Mouse (Mus musculus): ENCODE data around the gene Gm16223. TPM values are rescaled to one million over a fixed set of nuclear protein-coding genes. Genes with fewer than 3 reads are reported as not detected.

Gene Gm16223
- polyA plus RNA-seq, 1 experiment from 2014 or later = not detected

- DNase-seq (no peak), ATAC-seq (no peak)
- Histone ChIP-seq H3K4me3 (ENCODE audit: low read depth, low read length) (no peak overlapping the region), H3K4me1 (ENCODE audit: insufficient read depth) (no peaks in the 10 kb centered on the region), H3K9ac (replicated peaks) (no peak overlapping the region), H3K9me3 (ENCODE audit: low read length) (no peaks in the 10 kb centered on the region), H3K36me3 (replicated peaks; ENCODE audit: insufficient read depth, low read length) (no peaks in the 10 kb centered on the region), H3K27ac (ENCODE audit: low read depth) (no peak overlapping the region), H3K27me3 (ENCODE audit: insufficient read depth, low read length) (no peaks in the 10 kb centered on the region), H3K4me2 (ENCODE audit: low read depth, low read length) (no peak overlapping the region)
- no peak for TF ChIP-seq EP300 (IDR thresholded peaks at IDR 0.05; ENCODE audit: low read depth)
- no peak for TF ChIP-seq CTCF (IDR thresholded peaks at IDR 0.05; ENCODE audit: low read depth)
- WGBS (ENCODE audit: insufficient replicate concordance) = 60% methylated on average over 2 of the region's 2 CpGs
These were observed 97.0 kb downstream of the Gm16223 start for GRCm38 (mm10) chr5:42164731-42165130.

- Histone ChIP-seq H3K9me3 (ENCODE audit: low read length) (no peaks in the 10 kb centered on the region), H3K9ac (replicated peaks) (no peak overlapping the region), H3K4me3 (ENCODE audit: low read depth, low read length) (no peak overlapping the region), H3K4me2 (ENCODE audit: low read depth, low read length) (no peak overlapping the region), H3K4me1 (ENCODE audit: insufficient read depth) (no peaks in the 10 kb centered on the region), H3K27me3 (ENCODE audit: insufficient read depth, low read length) (no peaks in the 10 kb centered on the region), H3K27ac (ENCODE audit: low read depth) (no peak overlapping the region), H3K36me3 (replicated peaks; ENCODE audit: insufficient read depth, low read length) (no peaks in the 10 kb centered on the region)
- ATAC-seq (no peak), DNase-seq (no peak)
- 43% methylated on average over 1 of the region's 1 CpGs for WGBS (ENCODE audit: insufficient replicate concordance)
- TF ChIP-seq EP300 (IDR thresholded peaks at IDR 0.05; ENCODE audit: low read depth) (no peak), CTCF (IDR thresholded peaks at IDR 0.05; ENCODE audit: low read depth) (no peak)
These were observed 98.6 kb downstream of the Gm16223 start for GRCm38 (mm10) chr5:42166311-42166710.

GRCm38 (mm10) chr5:42168071-42168470 lies 100.3 kb downstream of the Gm16223 start:
- Histone ChIP-seq H3K4me2 (ENCODE audit: low read depth, low read length) (no peak overlapping the region), H3K4me3 (ENCODE audit: low read depth, low read length) (no peak overlapping the region), H3K27ac (ENCODE audit: low read depth) (no peak overlapping the region), H3K36me3 (replicated peaks; ENCODE audit: insufficient read depth, low read length) (no peaks in the 10 kb centered on the region), H3K4me1 (ENCODE audit: insufficient read depth) (no peaks in the 10 kb centered on the region), H3K27me3 (ENCODE audit: insufficient read depth, low read length) (no peaks in the 10 kb centered on the region), H3K9ac (replicated peaks) (no peak overlapping the region), H3K9me3 (ENCODE audit: low read length) (no peaks in the 10 kb centered on the region)
- TF ChIP-seq EP300 (IDR thresholded peaks at IDR 0.05; ENCODE audit: low read depth) (no peak), CTCF (IDR thresholded peaks at IDR 0.05; ENCODE audit: low read depth) (no peak)
- WGBS (ENCODE audit: insufficient replicate concordance) = 79% methylated on average over 3 of the region's 3 CpGs
- ATAC-seq = no peak
- DNase-seq = no peak

- WGBS (ENCODE audit: insufficient replicate concordance) = 72% methylated on average over 5 of the region's 5 CpGs
- TF ChIP-seq CTCF (IDR thresholded peaks at IDR 0.05; ENCODE audit: low read depth) (no peak), EP300 (IDR thresholded peaks at IDR 0.05; ENCODE audit: low read depth) (no peak)
- H3K9ac ChIP-seq (replicated peaks) = no peak overlapping the region
- ATAC-seq (no peak), DNase-seq (no peak)
- H3K4me2 ChIP-seq (ENCODE audit: low read depth, low read length) = no peak overlapping the region
- no peaks in the 10 kb centered on the region for H3K27me3 ChIP-seq (ENCODE audit: insufficient read depth, low read length)
- no peak overlapping the region for H3K4me3 ChIP-seq (ENCODE audit: low read depth, low read length)
- no peak overlapping the region for H3K27ac ChIP-seq (ENCODE audit: low read depth)
- H3K9me3 ChIP-seq (ENCODE audit: low read length) = no peaks in the 10 kb centered on the region
- H3K36me3 ChIP-seq (replicated peaks; ENCODE audit: insufficient read depth, low read length) = no peaks in the 10 kb centered on the region
- H3K4me1 ChIP-seq (ENCODE audit: insufficient read depth) = no peaks in the 10 kb centered on the region
These were observed 101.0 kb downstream of the Gm16223 start for GRCm38 (mm10) chr5:42168785-42169184.

GRCm38 (mm10) chr5:42174109-42174508 lies 106.3 kb downstream of the Gm16223 start:
- no peak for TF ChIP-seq EP300 (IDR thresholded peaks at IDR 0.05; ENCODE audit: low read depth)
- no peak for TF ChIP-seq CTCF (IDR thresholded peaks at IDR 0.05; ENCODE audit: low read depth)
- no peak overlapping the region for H3K27ac ChIP-seq (ENCODE audit: low read depth)
- H3K4me3 ChIP-seq (ENCODE audit: low read depth, low read length) = no peak overlapping the region
- no peaks in the 10 kb centered on the region for H3K36me3 ChIP-seq (replicated peaks; ENCODE audit: insufficient read depth, low read length)
- ATAC-seq = no peak
- H3K9me3 ChIP-seq (ENCODE audit: low read length) = no peaks in the 10 kb centered on the region
- no peak overlapping the region for H3K9ac ChIP-seq (replicated peaks)
- no peaks in the 10 kb centered on the region for H3K4me1 ChIP-seq (ENCODE audit: insufficient read depth)
- no peak overlapping the region for H3K4me2 ChIP-seq (ENCODE audit: low read depth, low read length)
- 57% methylated on average over 2 of the region's 2 CpGs for WGBS (ENCODE audit: insufficient replicate concordance)
- no peak for DNase-seq
- no peaks in the 10 kb centered on the region for H3K27me3 ChIP-seq (ENCODE audit: insufficient read depth, low read length)

- H3K27ac ChIP-seq (ENCODE audit: low read depth) = no peak overlapping the region
- H3K27me3 ChIP-seq (ENCODE audit: insufficient read depth, low read length) = no peaks in the 10 kb centered on the region
- H3K9ac ChIP-seq (replicated peaks) = no peak overlapping the region
- TF ChIP-seq CTCF (IDR thresholded peaks at IDR 0.05; ENCODE audit: low read depth) = no peak
- no peak for TF ChIP-seq EP300 (IDR thresholded peaks at IDR 0.05; ENCODE audit: low read depth)
- no peaks in the 10 kb centered on the region for H3K9me3 ChIP-seq (ENCODE audit: low read length)
- no peak for DNase-seq
- WGBS (ENCODE audit: insufficient replicate concordance) = 52% methylated on average over 2 of the region's 2 CpGs
- H3K4me1 ChIP-seq (ENCODE audit: insufficient read depth) = no peaks in the 10 kb centered on the region
- no peak overlapping the region for H3K4me3 ChIP-seq (ENCODE audit: low read depth, low read length)
- H3K4me2 ChIP-seq (ENCODE audit: low read depth, low read length) = no peak overlapping the region
- ATAC-seq = no peak
- no peaks in the 10 kb centered on the region for H3K36me3 ChIP-seq (replicated peaks; ENCODE audit: insufficient read depth, low read length)
These were observed 107.7 kb downstream of the Gm16223 start for GRCm38 (mm10) chr5:42175424-42175823.

- WGBS (ENCODE audit: insufficient replicate concordance) = 66% methylated on average over 3 of the region's 3 CpGs
- H3K27ac ChIP-seq (ENCODE audit: low read depth) = no peak overlapping the region
- H3K4me1 ChIP-seq (ENCODE audit: insufficient read depth) = no peaks in the 10 kb centered on the region
- H3K27me3 ChIP-seq (ENCODE audit: insufficient read depth, low read length) = no peaks in the 10 kb centered on the region
- H3K4me3 ChIP-seq (ENCODE audit: low read depth, low read length) = no peak overlapping the region
- H3K36me3 ChIP-seq (replicated peaks; ENCODE audit: insufficient read depth, low read length) = no peaks in the 10 kb centered on the region
- H3K9me3 ChIP-seq (ENCODE audit: low read length) = no peaks in the 10 kb centered on the region
- H3K4me2 ChIP-seq (ENCODE audit: low read depth, low read length) = no peak overlapping the region
- no peak for TF ChIP-seq EP300 (IDR thresholded peaks at IDR 0.05; ENCODE audit: low read depth)
- DNase-seq (no peak), ATAC-seq (no peak)
- no peak overlapping the region for H3K9ac ChIP-seq (replicated peaks)
These were observed 130.7 kb downstream of the Gm16223 start for GRCm38 (mm10) chr5:42198493-42198892.
